Mouse (Mus musculus) brown adipose tissue, adult 24 weeks (tissue): ENCODE results near the gene Srsf10. TPM values are rescaled to one million over a fixed set of nuclear protein-coding genes. Genes with fewer than 3 reads are reported as not detected.

Experiments used
- H3K27ac ChIP-seq: fragments of 200-500 bp; replicated peaks from 2 replicates; pipeline ENCODE4 v1.5.1; 2012; ENCODE audit warnings: low read depth, mild to moderate bottlenecking, low read length
- H3K4me1 ChIP-seq: fragments of 200-500 bp; 2 replicates; pipeline ENCODE4 v1.6.1; 2012; ENCODE audit warnings: low read length, mixed read lengths; ENCODE audit not compliant: control insufficient read depth, insufficient read depth, insufficient read length
- H3K4me3 ChIP-seq: fragments of 200-500 bp; 2 replicates; pipeline ENCODE4 v1.5.1; 2012; ENCODE audit warnings: low read depth, mild to moderate bottlenecking, low read length, moderate library complexity; ENCODE audit not compliant: insufficient read depth
- polyA plus RNA-seq: library from polyadenylated mRNA; stranded (reverse); fragments of >200 nt; gene quantifications from 2 replicates; pipeline ENCODE4 v1.2.4, GENCODE M21; 2012; ENCODE audit not compliant: missing spikeins, insufficient read depth, insufficient read length

Gene Srsf10
- polyA plus RNA-seq, 1 experiment = 58.3 TPM

GRCm38 (mm10) chr4:135909326-135910066, 53.9 kb downstream of the Srsf10 start:
- peaks cover 7% of the 10 kb centered on the region; the same call in 1 of the 2 replicates for H3K4me1 ChIP-seq
- no peak overlapping the region for H3K4me3 ChIP-seq
- H3K27ac ChIP-seq = peak overlapping the region; percentile 46

- peaks cover 7% of the 10 kb centered on the region; the same call in 1 of the 2 replicates for H3K4me1 ChIP-seq
- peak overlapping the region; percentile 4; the same call in 1 of the 2 replicates for H3K4me3 ChIP-seq
- H3K27ac ChIP-seq = peak overlapping the region; percentile 45
Observed at GRCm38 (mm10) chr4:135911531-135911930, 56.0 kb downstream of the Srsf10 start.

GRCm38 (mm10) chr4:135912164-135912563, 56.6 kb downstream of the Srsf10 start:
- Histone ChIP-seq H3K4me3 (no peak overlapping the region), H3K4me1 (peaks cover 7% of the 10 kb centered on the region; the same call in 1 of the 2 replicates), H3K27ac (peak overlapping the region; percentile 46; the same call in 1 of the 2 replicates)

- H3K4me3 ChIP-seq = no peak overlapping the region
Observed at GRCm38 (mm10) chr4:135912835-135913234, 57.3 kb downstream of the Srsf10 start.

GRCm38 (mm10) chr4:135913433-135913832, 57.9 kb downstream of the Srsf10 start:
- Histone ChIP-seq H3K27ac (no peak overlapping the region), H3K4me3 (no peak overlapping the region), H3K4me1 (peaks cover 7% of the 10 kb centered on the region; the same call in 1 of the 2 replicates)

More at GRCm38 (mm10) chr4:135912835-135913234, 57.3 kb downstream of the Srsf10 start:
- 0 out of 2 replicates have a peak overlapping the region, but pooled peaks have one; percentile 4 for H3K27ac ChIP-seq
- peaks cover 7% of the 10 kb centered on the region; the same call in 1 of the 2 replicates for H3K4me1 ChIP-seq

- Histone ChIP-seq H3K27ac (peak overlapping the region; percentile 75), H3K4me1 (no peaks in the 10 kb centered on the region), H3K4me3 (no peak overlapping the region)
Observed at GRCm38 (mm10) chr4:135918635-135919279, 63.2 kb downstream of the Srsf10 start.

GRCm38 (mm10) chr4:135919280-135919639, 63.7 kb downstream of the Srsf10 start:
- Histone ChIP-seq H3K27ac (peak overlapping the region; percentile 61), H3K4me3 (no peak overlapping the region), H3K4me1 (no peaks in the 10 kb centered on the region)

Other genes with a start within 250 kb of the Srsf10 start
- not detected in 2 replicates for gene Ifnlr1, start 169.5 kb upstream of the Srsf10 start, polyA plus RNA-seq
- not detected in 2 replicates for gene Il22ra1, start 127.6 kb upstream of the Srsf10 start, polyA plus RNA-seq
- gene Myom3, start 96.0 kb upstream of the Srsf10 start, polyA plus RNA-seq = 7.0 and 8.0 TPM in 2 replicates
- 86.4 and 125 TPM in 2 replicates for gene Pnrc2, start 18.1 kb downstream of the Srsf10 start, polyA plus RNA-seq
- gene Cnr2, start 39.6 kb downstream of the Srsf10 start, polyA plus RNA-seq = 0.55 and 0.58 TPM in 2 replicates
- 106 and 110 TPM in 2 replicates for gene Fuca1, start 65.0 kb downstream of the Srsf10 start, polyA plus RNA-seq
- gene Hmgcl, start 90.7 kb downstream of the Srsf10 start, polyA plus RNA-seq = 45.1 and 79.9 TPM in 2 replicates
- 40.3 and 53.3 TPM in 2 replicates for gene Gale, start 108.0 kb downstream of the Srsf10 start, polyA plus RNA-seq
- 29.3 and 29.8 TPM in 2 replicates for gene Lypla2, start 116.9 kb downstream of the Srsf10 start, polyA plus RNA-seq
- gene Pithd1, start 131.5 kb downstream of the Srsf10 start, polyA plus RNA-seq = 20.3 and 31.3 TPM in 2 replicates
- gene Eloa, start 166.0 kb downstream of the Srsf10 start, polyA plus RNA-seq = 28.3 and 33.8 TPM in 2 replicates
- gene Rpl11, start 197.7 kb downstream of the Srsf10 start, polyA plus RNA-seq = 772 and 1,311 TPM in 2 replicates